Mouse (Mus musculus) megakaryocyte progenitor cell, adult 5-6 weeks (primary cell): Measurements from ENCODE around the gene Bcl2a1c. TPM values are rescaled to one million over a fixed set of nuclear protein-coding genes. Genes with fewer than 3 reads are reported as not detected.
"Not testable (repeated sequence)": the region's sequence is repeated elsewhere in the genome, so short reads cannot be mapped to it uniquely, and the experiment has no call there.

Source experiments
- ATAC-seq: replicated peaks from 2 replicates; pipeline ENCODE4 v1.8.0; 2016; ENCODE audit warnings: mild to moderate bottlenecking, moderate TSS enrichment, inconsistent platforms; ENCODE audit not compliant: poor library complexity
- total RNA-seq, 2 experiments: library from RNA; stranded (forward) in 1 of 2; stranded (reverse) in 1 of 2; fragments of 157-497, 149-512 nt in 1 of 2; fragments of 200-1000 nt in 1 of 2; gene quantifications; 2 replicates each; pipeline versions ENCODE4 v1.2.3 to v1.2.4; 2015 to 2017

Gene Bcl2a1c
- total RNA-seq (2015) (not detected in 2 replicates), total RNA-seq (2017) (not detected in 2 replicates)

DNA sequence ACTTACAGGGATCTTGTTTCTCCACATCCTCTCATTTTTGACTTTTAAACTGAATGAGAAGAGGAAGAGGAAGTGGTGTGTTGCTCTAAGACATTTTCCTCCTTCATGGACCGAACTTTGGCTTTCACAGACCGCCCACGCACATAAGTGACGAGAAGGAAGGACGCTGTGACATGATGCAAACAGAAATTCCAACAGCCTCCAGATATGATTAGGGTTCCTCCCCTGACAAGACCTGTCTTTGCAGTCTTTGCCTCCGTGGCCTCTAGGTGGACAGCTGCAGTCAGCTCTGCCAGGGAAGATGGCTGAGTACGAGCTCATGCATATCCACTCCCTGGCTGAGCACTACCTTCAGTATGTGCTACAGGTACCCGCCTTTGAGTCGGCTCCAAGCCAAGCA lies at the start of gene Bcl2a1c:
Gene Bcl2a1c (plus strand): TSS at position 281 of the 400 bp plus-strand sequence.
- peak; percentile 86 for ATAC-seq

DNA sequence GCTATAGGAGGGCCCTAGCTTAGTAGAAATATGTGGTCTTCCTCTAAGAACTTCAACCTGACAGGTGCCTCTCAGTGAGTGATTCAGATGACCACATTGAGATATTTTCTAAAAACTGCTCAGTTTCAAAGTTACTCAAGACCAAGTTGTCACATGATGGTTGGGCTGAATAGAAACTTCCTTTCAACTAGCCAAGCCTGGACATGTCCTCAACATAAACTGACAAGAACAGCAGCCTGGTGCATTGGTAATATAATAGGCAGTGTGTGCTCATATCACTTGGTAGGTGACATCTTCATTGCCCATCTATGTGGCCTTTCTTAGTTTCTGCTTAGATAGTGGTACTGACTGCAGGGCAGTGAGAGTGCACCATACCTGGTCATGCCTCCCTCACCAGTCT lies 24.0 kb upstream of the Bcl2a1c start:
- ATAC-seq: not testable (repeated sequence)

DNA sequence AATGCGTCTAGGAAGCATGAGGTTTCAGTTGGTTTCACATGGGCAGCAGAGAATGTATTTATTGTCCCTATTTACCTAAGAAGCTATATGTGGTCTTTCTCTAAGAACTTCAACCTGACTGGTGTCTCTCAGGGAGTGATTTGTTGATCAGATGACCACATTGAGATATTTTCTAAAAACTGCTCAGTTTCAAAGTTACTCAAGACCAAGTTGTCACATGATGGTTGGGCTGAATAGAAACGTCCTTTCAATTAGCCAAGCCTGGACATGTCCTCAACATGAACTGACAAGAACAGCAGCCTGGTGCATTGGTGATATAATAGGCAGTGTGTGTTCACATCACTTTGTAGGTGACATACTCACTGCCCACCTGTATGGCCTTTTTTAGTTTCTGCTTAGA lies 18.2 kb upstream of the Bcl2a1c start:
- ATAC-seq: not testable (repeated sequence)

DNA sequence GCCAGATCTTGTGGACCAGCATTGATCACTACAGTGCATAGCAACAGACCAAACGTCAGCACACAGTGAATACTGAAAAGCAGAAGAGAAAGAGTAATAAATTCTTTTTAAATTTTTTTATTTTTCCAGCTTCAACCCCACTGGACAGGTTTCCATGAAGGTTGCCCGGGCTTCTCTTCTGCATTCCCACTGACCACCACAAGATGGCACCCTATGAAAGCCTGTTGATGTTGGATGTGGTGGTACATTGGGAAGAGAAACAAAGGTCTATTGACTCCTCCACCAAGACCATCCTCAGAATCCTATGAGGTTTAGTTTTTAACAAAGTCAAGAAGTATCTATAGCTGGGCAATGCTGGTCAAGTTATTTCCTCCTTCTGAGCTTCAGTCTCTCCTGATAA lies 11.9 kb upstream of the Bcl2a1c start:
- peak; percentile 98 for ATAC-seq

DNA sequence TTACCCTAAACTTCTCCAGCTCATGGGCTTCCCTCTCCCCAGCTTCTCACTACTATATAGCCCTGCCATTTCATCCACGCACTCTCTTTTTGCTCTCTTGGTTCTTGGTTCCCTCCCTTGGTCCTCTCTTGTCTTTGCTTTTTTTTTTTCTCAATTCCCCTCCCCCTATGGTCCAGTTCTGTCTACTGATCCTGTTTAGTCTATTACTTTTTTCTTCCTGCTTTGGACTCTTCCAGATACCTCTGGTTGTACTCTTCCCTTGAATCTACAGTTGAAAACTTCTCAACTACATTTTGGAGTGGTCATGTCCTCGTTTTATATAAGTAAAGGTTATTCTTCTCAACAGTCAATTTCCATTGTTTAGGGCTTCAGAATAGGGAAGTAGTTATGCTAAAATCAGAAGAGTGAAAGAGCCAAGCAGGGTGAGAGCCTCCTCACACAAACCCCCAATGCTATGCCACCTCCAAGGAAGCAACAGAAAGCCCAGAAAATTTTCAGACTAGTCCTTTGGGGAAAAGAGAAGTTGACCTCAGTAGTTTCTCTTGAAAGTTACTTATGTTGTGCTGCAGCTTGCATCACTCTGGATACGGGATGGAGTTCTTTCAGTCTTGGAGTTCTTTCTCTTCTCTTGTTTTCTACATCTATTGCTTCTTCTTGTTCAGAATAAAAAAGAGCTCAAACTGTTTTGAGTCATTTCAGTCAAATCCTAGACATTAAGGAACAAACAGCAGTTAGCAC lies 3.8 kb upstream of the Bcl2a1c start:
- ATAC-seq: peak; percentile 59

DNA sequence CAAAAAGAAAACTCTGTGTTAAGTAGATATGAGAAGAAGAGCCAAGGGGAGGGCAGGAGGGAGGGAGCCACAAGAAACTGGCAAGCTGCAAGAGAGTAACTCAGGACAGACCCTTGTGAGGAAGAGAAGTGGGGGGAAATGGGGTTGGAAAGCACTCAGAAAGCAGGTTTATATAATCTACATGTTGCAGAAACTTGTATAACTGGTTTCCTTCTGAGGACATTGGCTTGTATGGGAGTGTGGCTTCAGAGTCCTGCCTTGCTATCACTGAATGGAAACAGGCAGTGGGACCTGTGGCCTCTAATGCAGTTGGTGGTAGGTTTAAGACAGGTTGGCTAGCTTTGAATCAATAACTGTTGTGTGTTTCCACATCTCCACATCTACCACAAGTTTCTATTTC lies 1.6 kb upstream of the Bcl2a1c start:
- not testable (repeated sequence) for ATAC-seq

DNA sequence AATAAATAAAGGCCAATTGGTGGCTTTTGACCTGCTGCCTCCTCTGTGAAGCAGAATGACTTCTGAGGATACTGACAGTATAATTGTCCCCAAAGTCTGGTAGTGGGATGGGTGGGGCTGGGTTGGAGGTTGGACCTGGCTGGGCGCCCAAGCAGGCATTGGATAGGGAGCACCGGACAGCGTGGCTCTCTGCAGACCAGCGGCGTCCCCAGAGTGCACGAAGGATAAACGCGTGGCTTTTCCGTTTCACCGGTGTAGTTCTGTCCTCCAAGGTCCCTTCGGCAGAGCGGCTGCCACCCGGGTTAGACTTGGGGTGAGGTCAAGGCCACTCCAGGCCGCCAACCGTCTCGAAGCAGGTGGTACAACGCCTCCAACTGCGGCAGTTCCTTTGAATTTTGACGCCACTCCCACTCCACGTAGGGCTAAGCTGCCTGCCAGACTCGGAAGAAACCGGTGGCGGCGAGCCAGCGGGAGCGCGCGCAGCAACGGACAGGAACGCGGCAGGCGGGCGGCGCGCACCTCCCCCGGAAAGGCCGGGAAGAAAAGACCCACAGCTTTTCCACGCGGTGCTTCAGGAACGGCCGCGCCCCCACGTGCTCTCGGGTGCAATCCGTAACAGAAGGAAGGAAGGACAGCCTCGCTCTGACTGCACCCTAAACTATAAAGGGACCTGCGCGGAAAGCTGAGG lies 38.0 kb downstream of the Bcl2a1c start:
- peak; percentile 78 for ATAC-seq

DNA sequence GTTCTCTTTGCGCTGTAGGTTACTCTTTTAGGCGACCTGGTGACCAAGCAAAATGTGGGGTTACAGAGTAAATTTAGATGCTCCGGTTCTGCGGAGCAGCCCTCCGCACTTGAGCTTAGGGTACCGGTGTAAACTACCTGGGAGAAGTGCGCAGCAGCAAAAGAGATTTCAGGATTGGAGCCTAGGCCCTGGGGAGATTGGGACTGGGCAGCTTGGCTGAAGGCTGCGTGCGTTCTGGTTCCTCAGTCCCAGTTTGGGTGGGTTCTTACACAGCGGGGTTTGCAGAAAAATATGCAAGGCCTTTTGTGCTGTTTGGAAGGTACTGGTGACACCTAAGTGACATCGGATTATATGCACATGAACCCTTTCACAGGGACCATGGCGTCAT lies 38.5 kb downstream of the Bcl2a1c start:
- no peak; the same call in 1 of the 2 replicates for ATAC-seq

DNA sequence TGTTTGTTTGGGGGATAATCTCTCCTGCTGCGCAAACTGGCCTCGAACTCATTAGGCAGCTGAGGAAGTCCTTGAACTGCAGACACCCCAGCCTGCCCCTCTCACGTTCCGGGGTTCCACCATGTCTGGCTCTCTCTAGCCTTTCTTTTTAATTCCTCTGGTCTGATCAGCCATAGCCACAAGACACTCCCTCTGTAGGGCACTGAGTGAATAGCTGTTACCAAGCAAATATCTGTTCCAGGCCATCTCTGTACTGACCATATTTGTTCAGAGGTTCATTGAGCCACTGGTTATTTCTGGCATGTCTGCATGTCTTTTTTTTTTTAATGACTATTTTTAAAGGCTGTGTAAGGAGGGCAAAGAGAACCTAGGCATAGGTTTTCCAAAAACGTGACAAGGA lies 39.5 kb downstream of the Bcl2a1c start:
- peak; percentile 55 for ATAC-seq

DNA sequence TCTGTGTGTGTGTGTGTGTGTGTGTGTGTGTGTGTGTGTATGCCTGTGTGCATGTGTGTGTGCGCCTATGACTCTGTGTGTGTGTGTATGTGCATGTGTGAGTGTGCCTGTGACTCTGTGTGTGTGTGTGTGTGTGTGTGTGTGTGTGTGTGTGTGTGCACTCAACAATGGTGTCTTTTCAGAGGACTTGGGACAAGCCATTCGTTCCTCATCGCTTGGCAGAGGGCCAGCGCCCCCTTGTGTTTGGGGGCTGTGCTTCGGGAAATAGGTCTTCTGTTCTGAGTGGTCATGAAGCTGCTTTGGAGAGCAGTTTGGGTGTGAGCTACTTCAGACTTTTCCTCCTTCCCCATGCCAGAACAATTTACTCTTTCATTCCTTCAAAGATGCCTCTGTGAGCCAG lies 41.8 kb downstream of the Bcl2a1c start:
- ATAC-seq: not testable (repeated sequence)

DNA sequence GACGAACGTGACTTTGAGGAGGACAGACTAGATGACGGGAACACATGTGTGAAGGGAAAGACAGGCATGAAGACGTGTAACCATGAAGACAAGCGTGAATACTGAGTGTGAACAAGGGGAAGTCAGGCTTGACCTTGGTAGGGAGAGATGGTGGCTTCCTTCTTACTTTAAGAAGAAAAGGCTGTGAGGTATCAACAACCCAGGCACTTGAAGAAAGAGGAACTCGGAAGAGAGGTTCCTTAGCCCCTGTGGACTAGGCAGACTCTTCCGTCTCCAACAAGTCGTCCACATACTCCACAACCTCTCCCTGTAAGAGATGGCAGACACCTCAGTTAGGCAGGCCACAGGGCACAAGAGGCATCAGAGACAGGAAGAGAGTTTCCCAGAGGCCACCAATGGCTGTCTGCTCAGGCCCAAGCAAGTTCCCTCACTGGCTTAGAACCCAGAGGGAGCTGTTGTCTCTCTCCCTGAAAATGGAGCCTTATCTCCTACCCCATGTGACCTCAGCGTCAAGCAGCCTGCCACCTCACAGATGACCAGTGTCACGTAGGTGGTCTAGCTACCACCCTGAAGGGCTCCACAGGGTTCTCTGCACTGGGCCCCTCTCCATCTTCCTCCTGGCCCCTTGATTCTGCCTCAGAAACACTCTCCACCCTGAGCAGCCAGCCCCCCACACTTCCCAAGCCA lies 45.5 kb downstream of the Bcl2a1c start:
- peak; percentile 14 for ATAC-seq

DNA sequence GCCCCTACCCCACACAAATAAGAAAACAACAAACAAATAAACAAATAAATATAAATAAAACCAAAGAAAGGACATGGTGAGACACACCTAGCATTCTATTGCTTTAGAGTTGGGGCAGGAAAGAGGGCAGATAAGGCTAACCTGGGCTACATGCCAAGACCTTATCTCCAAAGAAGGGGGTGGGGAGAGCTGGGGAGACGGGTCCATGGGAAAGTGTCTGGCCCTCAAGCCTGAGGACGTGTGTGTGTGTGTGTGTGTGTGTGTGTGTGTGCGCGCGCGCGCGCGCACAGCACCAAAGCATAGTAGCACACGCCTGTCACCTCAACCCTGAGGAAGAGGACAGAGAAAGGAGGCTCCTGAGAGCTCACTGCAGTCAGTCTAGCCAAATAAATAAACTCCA lies 47.2 kb downstream of the Bcl2a1c start:
- peak; percentile 63 for ATAC-seq

DNA sequence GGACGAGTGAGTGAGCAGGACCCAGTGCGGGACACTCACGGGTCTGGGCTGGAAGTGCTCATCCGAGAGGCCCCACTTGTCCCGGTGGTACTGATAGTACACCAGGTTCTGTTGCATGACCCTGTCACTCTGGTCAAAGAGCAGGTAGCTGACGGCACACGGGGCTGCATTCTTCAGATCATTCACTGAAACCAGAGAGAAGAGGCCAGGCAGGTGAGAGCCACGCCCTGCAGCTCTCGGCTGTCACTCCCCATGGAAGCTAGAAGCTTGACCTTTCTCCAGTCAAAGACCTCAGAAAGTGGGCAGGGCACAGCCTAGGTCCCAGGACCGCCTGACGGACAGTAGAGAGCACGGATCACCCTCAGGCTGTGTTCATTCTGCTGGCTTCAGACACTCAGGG lies 49.9 kb downstream of the Bcl2a1c start:
- no peak for ATAC-seq

Other genes with a start within 250 kb of the Bcl2a1c start
- gene Crtap, start 60.5 kb downstream of the Bcl2a1c start, total RNA-seq (2015): 79.4 and 90.2 TPM in 2 replicates
- 22.0 and 33.4 TPM in 2 replicates for gene Crtap, start 60.5 kb downstream of the Bcl2a1c start, total RNA-seq (2017)
- 40.1 and 42.1 TPM in 2 replicates for gene Glb1, start 70.9 kb downstream of the Bcl2a1c start, total RNA-seq (2015)
- 36.3 and 38.4 TPM in 2 replicates for gene Glb1, start 70.9 kb downstream of the Bcl2a1c start, total RNA-seq (2017)
- gene Tmppe, start 71.0 kb downstream of the Bcl2a1c start, total RNA-seq (2015): 2.4 and 3.4 TPM in 2 replicates
- gene Tmppe, start 71.0 kb downstream of the Bcl2a1c start, total RNA-seq (2017): 4.6 and 5.0 TPM in 2 replicates
- gene Ccr4, start 174.8 kb downstream of the Bcl2a1c start, total RNA-seq (2015): not detected in 2 replicates
- not detected in 2 replicates for gene Ccr4, start 174.8 kb downstream of the Bcl2a1c start, total RNA-seq (2017)
- not detected in 2 replicates for gene C130032M10Rik, start 185.6 kb downstream of the Bcl2a1c start, total RNA-seq (2015)
- not detected in 2 replicates for gene C130032M10Rik, start 185.6 kb downstream of the Bcl2a1c start, total RNA-seq (2017)
- gene Trim71, start 234.2 kb downstream of the Bcl2a1c start, total RNA-seq (2015): 0.02 TPM in 1 of 2 replicates, not detected in the other
- not detected in 2 replicates for gene Trim71, start 234.2 kb downstream of the Bcl2a1c start, total RNA-seq (2017)